Mouse (Mus musculus) gastrocnemius, postnatal 10 days (tissue): ENCODE results near the gene Olfr766-ps1. TPM values are rescaled to one million over a fixed set of nuclear protein-coding genes. Genes with fewer than 3 reads are reported as not detected.
A peak's percentile ranks its signal among the peaks of the same experiment; 100 is the strongest.
"Not testable (repeated sequence)": the region's sequence is repeated elsewhere in the genome, so short reads cannot be mapped to it uniquely, and the experiment has no call there.

Experiments used
- DNase-seq: peaks from one replicate; pipeline ENCODE4 v3.0.0; 2021; ENCODE audit warnings: mixed read lengths
- long read RNA-seq, 2 experiments: library from polyadenylated mRNA; stranded (forward); transcript quantifications; one replicate each; pipeline ENCODE4 v2.0.0; 2021
- total RNA-seq, 2 experiments: library from RNA; stranded (reverse); gene quantifications; 2 replicates each; pipeline ENCODE4 v1.2.3; 2021

Gene Olfr766-ps1
- total RNA-seq, result not detected
- long read RNA-seq, experiment 1, result 0 reads
- long read RNA-seq, experiment 2, result 0 reads

DNA sequence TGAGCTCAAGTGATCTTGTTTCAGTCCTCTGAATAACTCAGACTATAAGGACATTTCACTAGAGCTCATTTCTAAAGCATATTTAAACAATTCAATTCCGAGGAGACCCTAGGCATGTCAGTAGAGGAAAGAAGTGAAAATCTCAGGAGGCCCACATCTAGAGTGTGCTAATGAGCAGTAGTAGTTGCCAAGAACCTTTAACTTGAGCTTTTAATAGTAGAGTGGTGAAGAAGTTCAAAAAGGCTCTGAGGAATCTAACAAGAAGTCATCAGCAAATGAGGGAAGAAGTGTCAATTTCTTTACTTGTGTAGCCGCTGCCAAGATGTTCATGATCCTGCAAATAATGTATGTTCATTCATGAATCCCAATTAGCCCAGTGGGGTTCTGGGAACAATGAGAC lies at the start of gene Olfr766-ps1:
Gene Olfr766-ps1, minus strand, starts transcription at position 101 of the 400 bp plus-strand sequence.
- no peak for DNase-seq

DNA sequence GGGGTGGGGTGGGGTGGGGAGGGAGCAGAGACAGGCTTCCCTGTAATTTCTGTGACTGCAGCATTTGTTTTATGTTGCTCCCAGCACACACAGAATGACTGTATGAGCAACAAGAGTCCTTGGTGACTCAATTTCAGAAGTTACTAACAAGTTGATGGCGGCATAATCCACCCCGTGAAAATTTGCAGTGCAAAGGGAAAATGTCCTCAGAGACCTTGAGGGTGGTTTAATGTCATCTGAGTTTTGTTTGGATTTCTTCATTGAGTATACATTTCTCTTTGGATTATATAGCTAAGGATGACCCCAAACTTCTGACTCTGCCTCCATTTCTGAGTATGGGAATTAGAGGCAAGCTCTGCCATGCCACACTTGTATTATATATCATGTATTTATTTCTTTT lies 49.0 kb upstream of the Olfr766-ps1 start, which contains the start of gene Olfr769:
Gene Olfr769, minus strand, starts transcription at position 101 of the 400 bp plus-strand sequence.
- no peak for DNase-seq

- no peak for DNase-seq
These were observed 46.4 kb upstream of the Olfr766-ps1 start for GRCm38 (mm10) chr10:129115146-129115545.

DNA sequence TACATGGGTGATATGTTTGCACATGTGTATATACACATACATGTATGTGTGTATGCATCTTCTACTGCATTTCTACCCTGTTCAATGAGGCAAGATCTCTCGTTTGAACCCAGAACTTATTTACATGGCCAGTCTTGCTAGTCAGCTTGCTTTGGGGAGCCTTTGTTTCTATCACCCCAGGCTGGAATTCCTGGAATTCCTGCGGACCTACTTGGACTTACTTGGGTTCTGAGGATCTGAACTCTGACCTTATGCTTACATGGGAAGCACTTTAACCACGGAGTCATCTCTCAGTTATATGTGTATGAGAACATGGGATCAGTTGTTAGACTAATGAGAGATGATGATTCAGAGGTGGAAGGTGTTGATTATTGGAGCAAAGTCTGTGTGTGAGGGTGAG lies 32.5 kb upstream of the Olfr766-ps1 start:
- DNase-seq, result no peak

- no peak for DNase-seq
These were observed 30.5 kb upstream of the Olfr766-ps1 start, which contains the start of gene Olfr768 for GRCm38 (mm10) chr10:129099275-129099674. TSS of gene Olfr768 (minus strand) at chr10:129099375.

GRCm38 (mm10) chr10:129082810-129083209 lies 14.0 kb upstream of the Olfr766-ps1 start, which contains the start of gene Olfr767:
TSS of gene Olfr767 (minus strand) at chr10:129082910.
- DNase-seq, result not testable (repeated sequence)

GRCm38 (mm10) chr10:129049898-129050297 lies 18.9 kb downstream of the Olfr766-ps1 start, which contains the start of gene Olfr765:
TSS of gene Olfr765 (minus strand) at chr10:129049998.
- not testable (repeated sequence) for DNase-seq

GRCm38 (mm10) chr10:129039796-129040195 lies 29.0 kb downstream of the Olfr766-ps1 start, which contains the start of gene Olfr764-ps1:
TSS of gene Olfr764-ps1 (minus strand) at chr10:129039896.
- DNase-seq, result no peak

DNA sequence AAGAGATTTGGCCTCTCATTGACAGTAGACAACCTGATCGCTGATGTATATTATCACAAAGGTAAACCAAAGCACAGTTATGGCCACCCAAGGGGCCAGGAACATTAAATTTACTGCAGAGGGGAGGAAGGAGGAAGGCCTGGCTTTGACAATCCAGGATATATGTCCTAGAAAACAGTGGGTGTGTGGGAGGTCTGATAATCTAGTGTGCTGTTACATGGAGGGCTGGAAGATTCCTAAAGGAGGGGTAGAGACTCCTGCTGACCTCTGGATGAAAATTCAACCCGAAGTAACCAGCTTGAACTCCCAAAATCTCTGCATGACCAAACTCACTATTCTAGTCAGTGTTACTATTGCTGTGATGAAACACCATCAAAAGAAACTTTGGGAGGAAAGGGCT lies 40.4 kb downstream of the Olfr766-ps1 start:
- no peak for DNase-seq

DNA sequence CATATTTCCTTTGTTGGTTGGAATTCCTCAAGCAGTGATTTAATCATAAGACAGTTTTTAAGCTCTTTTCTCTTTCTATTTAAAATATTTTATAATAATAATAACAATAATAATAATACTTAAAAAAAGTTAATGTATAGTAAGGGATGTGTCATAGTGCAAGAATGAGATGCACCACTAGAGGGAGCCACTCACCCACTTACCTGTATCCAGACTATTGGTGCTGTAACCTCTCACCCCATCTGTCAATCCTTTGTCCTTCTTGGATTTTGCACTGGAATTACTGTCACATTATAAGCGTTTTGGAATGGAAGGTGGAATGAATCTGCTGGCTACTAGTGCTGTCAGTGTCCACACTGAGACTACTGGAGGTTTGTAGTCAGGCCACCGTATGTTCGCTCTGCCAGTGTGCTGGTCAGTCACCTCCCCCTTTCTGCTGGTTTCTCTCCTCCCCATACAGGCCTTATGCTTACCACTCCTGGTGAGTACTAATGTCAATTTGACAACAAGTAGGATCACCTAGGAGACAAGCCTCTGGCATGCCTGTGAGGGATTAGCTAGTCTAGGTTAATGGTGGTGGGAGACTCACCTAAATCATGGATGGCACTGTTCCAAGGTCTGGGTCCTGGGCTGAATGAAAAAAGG lies 42.6 kb downstream of the Olfr766-ps1 start:
- peak; percentile 15 for DNase-seq

- DNase-seq, result no peak
These were observed 45.5 kb downstream of the Olfr766-ps1 start for GRCm38 (mm10) chr10:129023319-129023718.

- no peak for DNase-seq
These were observed 54.3 kb downstream of the Olfr766-ps1 start for GRCm38 (mm10) chr10:129014477-129014876.

Other genes with a start within 250 kb of the Olfr766-ps1 start
- gene Ormdl2, start 247.3 kb downstream of the Olfr766-ps1 start, total RNA-seq, result 1 to 10 TPM; 7.5 to 8.8 TPM
- gene Gdf11, start 177.3 kb downstream of the Olfr766-ps1 start, total RNA-seq, result 1 to 10 TPM; 8.2 to 9.5 TPM
- gene Cd63, start 168.0 kb downstream of the Olfr766-ps1 start, total RNA-seq, result 100 to 1,000 TPM; 198 to 258 TPM
- 10 to 100 TPM in 1 of 2 experiments, 1 to 10 TPM in 1; 8.2 to 12.5 TPM for gene Rdh5, start 146.1 kb downstream of the Olfr766-ps1 start, total RNA-seq
- gene Bloc1s1, start 144.9 kb downstream of the Olfr766-ps1 start, total RNA-seq, result 100 to 1,000 TPM; 201 to 210 TPM
- gene Itga7, start 135.2 kb downstream of the Olfr766-ps1 start, total RNA-seq, result 100 to 1,000 TPM; 125 to 127 TPM
- gene Mettl7b, start 108.0 kb downstream of the Olfr766-ps1 start, total RNA-seq, result under 1 TPM in 1 of 2 experiments, not detected in 1; 0.19 TPM
- gene Olfr9, start 79.5 kb downstream of the Olfr766-ps1 start, total RNA-seq, result not detected
- gene Olfr763, start 58.2 kb downstream of the Olfr766-ps1 start, total RNA-seq, result not detected
- not detected for gene Olfr764-ps1, start 29.1 kb downstream of the Olfr766-ps1 start, total RNA-seq
- gene Olfr765, start 19.0 kb downstream of the Olfr766-ps1 start, total RNA-seq, result not detected
- gene Olfr767, start 13.9 kb upstream of the Olfr766-ps1 start, total RNA-seq, result not detected
- gene Olfr768, start 30.4 kb upstream of the Olfr766-ps1 start, total RNA-seq, result not detected
- gene Olfr769, start 48.9 kb upstream of the Olfr766-ps1 start, total RNA-seq, result not detected
- not detected for gene Olfr770, start 70.0 kb upstream of the Olfr766-ps1 start, total RNA-seq
- gene Olfr771, start 95.8 kb upstream of the Olfr766-ps1 start, total RNA-seq, result not detected
- not detected for gene Olfr772, start 108.9 kb upstream of the Olfr766-ps1 start, total RNA-seq
- not detected for gene Olfr773, start 118.4 kb upstream of the Olfr766-ps1 start, total RNA-seq
- not detected for gene Olfr774, start 167.2 kb upstream of the Olfr766-ps1 start, total RNA-seq
- gene Olfr775, start 179.4 kb upstream of the Olfr766-ps1 start, total RNA-seq, result not detected
- not detected for gene Olfr776, start 190.2 kb upstream of the Olfr766-ps1 start, total RNA-seq
- not detected for gene Olfr777, start 202.5 kb upstream of the Olfr766-ps1 start, total RNA-seq
- gene Olfr780, start 249.1 kb upstream of the Olfr766-ps1 start, total RNA-seq, result not detected